Mouse (Mus musculus) heart, postnatal 0 days (tissue): Measurements from ENCODE around the gene Gm7257.
A peak's percentile ranks its signal among the peaks of the same experiment; 100 is the strongest.

Experiments
- CTCF ChIP-seq: IDR thresholded peaks from 2 replicates; pipeline ENCODE4 v1.5.1; 2016; ENCODE audit warnings: antibody characterized with exemption, control low read depth, low read depth
- EP300 ChIP-seq: IDR thresholded peaks from 2 replicates; pipeline ENCODE4 v1.6.1; 2016; ENCODE audit warnings: antibody characterized with exemption, low read depth

DNA sequence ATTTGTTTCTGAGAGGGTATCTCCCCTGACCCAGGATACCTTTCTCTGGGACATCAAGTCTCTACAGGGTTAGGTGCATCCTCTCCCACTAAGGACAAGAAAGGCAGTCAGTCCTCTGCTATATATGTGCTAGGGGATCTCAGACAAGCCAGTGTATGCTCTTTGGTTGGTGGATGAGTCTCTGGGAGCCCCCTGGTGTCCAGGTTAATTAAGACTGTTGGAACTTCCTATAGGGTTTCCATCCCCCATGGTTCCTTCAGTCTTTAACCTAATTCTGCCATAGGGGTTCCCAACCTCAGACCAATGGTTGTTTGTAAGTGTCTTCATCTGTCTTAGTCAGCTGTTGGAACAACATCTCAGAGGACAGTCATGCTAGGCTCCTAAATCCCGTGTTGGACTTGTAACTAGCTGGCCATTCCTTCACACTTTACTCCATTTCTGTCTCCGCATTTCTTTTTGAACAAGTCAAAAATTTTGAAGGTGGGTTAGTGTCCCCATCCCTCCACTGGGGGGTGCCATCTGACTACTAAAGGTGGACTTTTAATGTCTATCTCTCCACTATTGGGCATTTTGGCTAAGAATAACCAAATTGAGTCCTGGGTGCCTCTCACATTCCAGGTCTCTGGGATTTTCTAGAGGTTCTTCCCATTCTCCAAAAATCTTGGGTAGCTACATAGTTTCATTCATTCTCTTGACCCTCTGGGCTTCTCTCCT lies 3.5 kb downstream of the Gm7257 start:
- TF ChIP-seq CTCF (peak; percentile 7; the same call in 1 of the 2 replicates), EP300 (no peak)
